Mouse (Mus musculus) liver, embryonic 14.5 days (tissue): ENCODE results near the gene Bri3.
"Not testable (repeated sequence)": the region's sequence is repeated elsewhere in the genome, so short reads cannot be mapped to it uniquely, and the experiment has no call there.

Experiments used
- CTCF ChIP-seq: IDR thresholded peaks from 2 replicates; pipeline ENCODE4 v1.5.1; 2016; ENCODE audit warnings: antibody characterized with exemption, low read depth, control low read depth
- EP300 ChIP-seq: IDR thresholded peaks from 2 replicates; pipeline ENCODE4 v1.6.1; 2016; ENCODE audit warnings: antibody characterized with exemption, low read depth

GRCm38 (mm10) chr5:144335357-144335756 is 91.1 kb downstream of the Bri3 start:
- not testable (repeated sequence) for TF ChIP-seq CTCF, EP300
